Mouse (Mus musculus) kidney, embryonic 14.5 days (tissue): ENCODE results near the gene Slc35c2. TPM values are rescaled to one million over a fixed set of nuclear protein-coding genes. Genes with fewer than 3 reads are reported as not detected.

Experiments used
- ATAC-seq: fragments of 200-750 bp; cut with Nextera tagmentation; 2 replicates; pipeline ENCODE4 v1.8.0; 2017; ENCODE audit warnings: moderate number of reproducible peaks, mild to moderate bottlenecking, moderate TSS enrichment, moderate library complexity; ENCODE audit not compliant: low FRiP score, low TSS enrichment
- H3K27ac ChIP-seq: fragments of 300-500 bp; sonication (generic); 2 replicates; pipeline ENCODE4 v1.5.1; 2014; ENCODE audit warnings: low read depth, mild to moderate bottlenecking, low read length, moderate library complexity, mixed read lengths
- H3K27me3 ChIP-seq: fragments of 300-500 bp; sonication (generic); 2 replicates; pipeline ENCODE4 v1.6.1; 2014; ENCODE audit warnings: mild to moderate bottlenecking, low read length; ENCODE audit not compliant: control insufficient read depth, insufficient read depth
- H3K36me3 ChIP-seq: fragments of 300-500 bp; sonication (generic); 2 replicates; pipeline ENCODE4 v1.6.1; 2014; ENCODE audit warnings: low read length, mixed read lengths; ENCODE audit not compliant: control insufficient read depth, insufficient read depth
- H3K4me1 ChIP-seq: fragments of 300-500 bp; sonication (generic); 2 replicates; pipeline ENCODE4 v1.6.1; 2014; ENCODE audit warnings: low read length, mixed read lengths; ENCODE audit not compliant: control insufficient read depth, insufficient read depth
- H3K4me2 ChIP-seq: fragments of 300-500 bp; sonication (generic); replicated peaks from 2 replicates; pipeline ENCODE4 v1.6.1; 2014; ENCODE audit warnings: low read depth, mild to moderate bottlenecking, low read length
- H3K4me3 ChIP-seq: fragments of 300-500 bp; sonication (generic); 2 replicates; pipeline ENCODE4 v1.5.1; 2014; ENCODE audit warnings: mild to moderate bottlenecking, low read length
- H3K9ac ChIP-seq: fragments of 300-500 bp; sonication (generic); 2 replicates; pipeline ENCODE4 v1.6.1; 2014; ENCODE audit warnings: low read depth, mild to moderate bottlenecking, low read length, moderate library complexity
- H3K9me3 ChIP-seq: fragments of 300-500 bp; sonication (generic); 2 replicates; pipeline ENCODE4 v1.6.1; 2016; ENCODE audit warnings: low read length; ENCODE audit not compliant: control insufficient read depth
- WGBS: fragments of 180-500 bp; shearing (Covaris S2); extraction: QIAGEN DNeasy Blood & Tissue Kit; methylation state at CpG from one replicate; pipeline ENCODE4 v1.1.7; 2014; 5-methylcytosine and 5-hydroxymethylcytosine counted together
- polyA plus RNA-seq: library from polyadenylated mRNA; unstranded; fragments of >200 nt; fragmentation: Nextera tagmentation; extraction: Ambion mirVana; gene quantifications from 2 replicates; pipeline ENCODE4 v1.2.1, GENCODE M21; 2014

The Slc35c2 gene
- polyA plus RNA-seq, 1 experiment from 2014 or later: 54.1 TPM

GRCm38 (mm10) chr2:165316837-165317473 lies 29.3 kb upstream of the Slc35c2 start:
- peaks cover 31% of the 10 kb centered on the region for H3K36me3 ChIP-seq
- H3K4me3 ChIP-seq: no peak overlapping the region
- ATAC-seq: peak; percentile 85
- peaks cover 70% of the 10 kb centered on the region for H3K4me1 ChIP-seq
- 12% methylated on average over 9 of the region's 9 CpGs for WGBS
- no peaks in the 10 kb centered on the region for H3K27me3 ChIP-seq
- no peaks in the 10 kb centered on the region for H3K9me3 ChIP-seq
- peak overlapping the region; percentile 42; the same call in 1 of the 2 replicates for H3K9ac ChIP-seq
- peak overlapping the region; percentile 78 for H3K27ac ChIP-seq
- H3K4me2 ChIP-seq: no peak overlapping the region

- peak overlapping the region; percentile 61; the same call in 1 of the 2 replicates for H3K27ac ChIP-seq
These were observed 28.5 kb upstream of the Slc35c2 start for GRCm38 (mm10) chr2:165316204-165316603.

GRCm38 (mm10) chr2:165314197-165314596 lies 26.5 kb upstream of the Slc35c2 start:
- ATAC-seq: 0 out of 2 replicates have a peak, but pooled peaks have one; percentile 3
- no peak overlapping the region for H3K4me2 ChIP-seq
- no peak overlapping the region for H3K9ac ChIP-seq
- peaks cover 44% of the 10 kb centered on the region for H3K36me3 ChIP-seq
- no peak overlapping the region for H3K4me3 ChIP-seq
- no peaks in the 10 kb centered on the region for H3K27me3 ChIP-seq
- H3K27ac ChIP-seq: peak overlapping the region; percentile 74
- H3K9me3 ChIP-seq: no peaks in the 10 kb centered on the region
- H3K4me1 ChIP-seq: peaks cover 58% of the 10 kb centered on the region
- 56% methylated on average over 8 of the region's 8 CpGs for WGBS

More at GRCm38 (mm10) chr2:165316204-165316603, 28.5 kb upstream of the Slc35c2 start:
- H3K9ac ChIP-seq: peak overlapping the region; percentile 31; the same call in 1 of the 2 replicates
- no peaks in the 10 kb centered on the region for H3K9me3 ChIP-seq
- no peak overlapping the region for H3K4me3 ChIP-seq
- no peaks in the 10 kb centered on the region for H3K27me3 ChIP-seq
- no peak for ATAC-seq
- 51% methylated on average over 10 of the region's 10 CpGs for WGBS
- H3K4me1 ChIP-seq: peaks cover 67% of the 10 kb centered on the region
- peaks cover 38% of the 10 kb centered on the region for H3K36me3 ChIP-seq
- no peak overlapping the region for H3K4me2 ChIP-seq

GRCm38 (mm10) chr2:165312381-165312780 lies 24.7 kb upstream of the Slc35c2 start:
- ATAC-seq: no peak
- H3K4me3 ChIP-seq: no peak overlapping the region
- H3K4me1 ChIP-seq: peaks cover 43% of the 10 kb centered on the region
- H3K36me3 ChIP-seq: peaks cover 55% of the 10 kb centered on the region
- WGBS: 60% methylated on average over 7 of the region's 7 CpGs
- no peaks in the 10 kb centered on the region for H3K27me3 ChIP-seq
- H3K9ac ChIP-seq: no peak overlapping the region
- no peak overlapping the region for H3K27ac ChIP-seq
- no peaks in the 10 kb centered on the region for H3K9me3 ChIP-seq
- no peak overlapping the region for H3K4me2 ChIP-seq

- 65% methylated on average over 12 of the region's 12 CpGs for WGBS
These were observed 23.9 kb upstream of the Slc35c2 start for GRCm38 (mm10) chr2:165311577-165311976.

GRCm38 (mm10) chr2:165310818-165311425 lies 23.3 kb upstream of the Slc35c2 start:
- Histone ChIP-seq H3K9ac (no peak overlapping the region), H3K4me2 (no peak overlapping the region), H3K36me3 (peaks cover 54% of the 10 kb centered on the region), H3K9me3 (no peaks in the 10 kb centered on the region), H3K27me3 (no peaks in the 10 kb centered on the region), H3K4me3 (no peak overlapping the region), H3K4me1 (peaks cover 28% of the 10 kb centered on the region), H3K27ac (no peak overlapping the region)
- ATAC-seq: no peak
- WGBS: 62% methylated on average over 13 of the region's 13 CpGs

More at GRCm38 (mm10) chr2:165311577-165311976, 23.9 kb upstream of the Slc35c2 start:
- Histone ChIP-seq H3K9me3 (no peaks in the 10 kb centered on the region), H3K4me2 (no peak overlapping the region), H3K9ac (no peak overlapping the region), H3K27ac (no peak overlapping the region), H3K4me3 (no peak overlapping the region), H3K27me3 (no peaks in the 10 kb centered on the region), H3K4me1 (peaks cover 35% of the 10 kb centered on the region), H3K36me3 (peaks cover 55% of the 10 kb centered on the region)
- ATAC-seq: no peak

- Histone ChIP-seq H3K36me3 (peaks cover 58% of the 10 kb centered on the region), H3K4me1 (0 out of 2 replicates have a peak, but pooled peaks cover 10% of the 10 kb centered on the region), H3K27ac (no peak overlapping the region), H3K4me3 (no peak overlapping the region), H3K4me2 (no peak overlapping the region), H3K27me3 (no peaks in the 10 kb centered on the region), H3K9me3 (no peaks in the 10 kb centered on the region), H3K9ac (no peak overlapping the region)
- ATAC-seq: peak; percentile 70; the same call in 1 of the 2 replicates
- WGBS: 71% methylated on average over 6 of the region's 6 CpGs
These were observed 20.1 kb upstream of the Slc35c2 start for GRCm38 (mm10) chr2:165307801-165308200.

- no peak overlapping the region for H3K4me2 ChIP-seq
- no peak overlapping the region for H3K27ac ChIP-seq
- H3K4me1 ChIP-seq: 0 out of 2 replicates have a peak, but pooled peaks cover 3% of the 10 kb centered on the region
- 84% methylated on average over 8 of the region's 8 CpGs for WGBS
- H3K27me3 ChIP-seq: no peaks in the 10 kb centered on the region
- H3K9me3 ChIP-seq: no peaks in the 10 kb centered on the region
- H3K4me3 ChIP-seq: no peak overlapping the region
- no peak for ATAC-seq
- H3K36me3 ChIP-seq: peaks cover 58% of the 10 kb centered on the region
- H3K9ac ChIP-seq: no peak overlapping the region
These were observed 17.8 kb upstream of the Slc35c2 start for GRCm38 (mm10) chr2:165305438-165305837.

- 86% methylated on average over 19 of the region's 19 CpGs for WGBS
- Histone ChIP-seq H3K4me1 (0 out of 2 replicates have a peak, but pooled peaks cover 3% of the 10 kb centered on the region), H3K4me2 (no peak overlapping the region), H3K4me3 (no peak overlapping the region), H3K27me3 (no peaks in the 10 kb centered on the region), H3K27ac (no peak overlapping the region), H3K36me3 (peaks cover 55% of the 10 kb centered on the region), H3K9ac (no peak overlapping the region), H3K9me3 (no peaks in the 10 kb centered on the region)
- ATAC-seq: no peak
These were observed 17.1 kb upstream of the Slc35c2 start for GRCm38 (mm10) chr2:165304819-165305218.
